Mouse (Mus musculus): ENCODE measurements around the gene Gm12253.

GRCm38 (mm10) chr11:58418336-58418735 is 14.0 kb upstream of the Gm12253 start:
- no peak for TF ChIP-seq USF1 (IDR thresholded peaks at IDR 0.05; ENCODE audit: low read depth, low read length)
- no peak for TF ChIP-seq ZKSCAN1 (IDR thresholded peaks at IDR 0.05; ENCODE audit: low read depth, low read length)
- TF ChIP-seq POLR2A (IDR thresholded peaks at IDR 0.05; ENCODE audit: control insufficient read depth in 1 of 2, insufficient read depth in 1 of 2, low read depth in 1 of 2, low read length in 2 of 2, poor library complexity in 1 of 2): no peak

Measured in MEL (cell line).